Mouse (Mus musculus): ENCODE results near the gene Lypd5. TPM values are rescaled to one million over a fixed set of nuclear protein-coding genes. Genes with fewer than 3 reads are reported as not detected.

The Lypd5 gene
- polyA plus RNA-seq, 1 experiment from 2014 or later, result 4.9 TPM

DNA sequence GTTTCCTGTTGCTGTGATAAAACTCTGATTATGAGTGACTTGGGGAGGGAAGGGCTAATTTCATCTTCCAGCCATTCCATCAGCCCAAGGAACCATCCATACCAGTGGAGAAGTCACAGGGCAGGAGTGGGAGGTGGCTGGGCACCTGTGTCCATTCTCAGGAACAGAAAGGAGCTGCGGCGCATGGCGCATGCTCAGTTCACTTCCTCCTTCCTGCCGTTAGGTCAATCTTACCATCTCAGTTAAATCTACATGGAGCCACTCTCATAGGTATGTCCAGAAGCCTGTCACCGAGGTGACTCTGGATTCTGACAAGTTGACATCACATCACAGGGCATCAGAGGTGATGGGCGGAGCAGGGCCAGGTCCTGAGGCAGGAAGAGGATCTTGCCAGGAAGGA is 6.7 kb downstream of the Lypd5 start:
- Histone ChIP-seq H3K36me3 (ENCODE audit: control insufficient read depth, insufficient read depth, low read length) (no peaks in the 10 kb centered on the region), H3K4me1 (ENCODE audit: control insufficient read depth, insufficient read depth, low read length) (no peaks in the 10 kb centered on the region), H3K27me3 (replicated peaks; ENCODE audit: control insufficient read depth, insufficient read depth, low read length) (no peaks in the 10 kb centered on the region), H3K9ac (ENCODE audit: low read depth, low read length) (no peak overlapping the region), H3K27ac (replicated peaks; ENCODE audit: low read depth, low read length) (no peak overlapping the region), H3K9me3 (ENCODE audit: control insufficient read depth, low read length) (no peaks in the 10 kb centered on the region), H3K4me3 (ENCODE audit: low read depth, low read length) (no peak overlapping the region), H3K4me2 (ENCODE audit: low read depth, low read length) (no peak overlapping the region)
- DNase-seq (ENCODE audit: low spot score), result no peak
- ATAC-seq (ENCODE audit: low read depth), result no peak
- WGBS, result 79% methylated on average over 6 of the region's 6 CpGs

GRCm38 (mm10) chr7:24356081-24356480 is 7.1 kb downstream of the Lypd5 start:
- Histone ChIP-seq H3K27me3 (replicated peaks; ENCODE audit: control insufficient read depth, insufficient read depth, low read length) (no peaks in the 10 kb centered on the region), H3K4me2 (ENCODE audit: low read depth, low read length) (no peak overlapping the region), H3K9ac (ENCODE audit: low read depth, low read length) (no peak overlapping the region), H3K4me1 (ENCODE audit: control insufficient read depth, insufficient read depth, low read length) (no peaks in the 10 kb centered on the region), H3K27ac (replicated peaks; ENCODE audit: low read depth, low read length) (no peak overlapping the region), H3K36me3 (ENCODE audit: control insufficient read depth, insufficient read depth, low read length) (no peaks in the 10 kb centered on the region), H3K9me3 (ENCODE audit: control insufficient read depth, low read length) (no peaks in the 10 kb centered on the region), H3K4me3 (ENCODE audit: low read depth, low read length) (no peak overlapping the region)
- ATAC-seq (ENCODE audit: low read depth), result no peak
- DNase-seq (ENCODE audit: low spot score), result no peak
- WGBS, result 78% methylated on average over 10 of the region's 10 CpGs

DNA sequence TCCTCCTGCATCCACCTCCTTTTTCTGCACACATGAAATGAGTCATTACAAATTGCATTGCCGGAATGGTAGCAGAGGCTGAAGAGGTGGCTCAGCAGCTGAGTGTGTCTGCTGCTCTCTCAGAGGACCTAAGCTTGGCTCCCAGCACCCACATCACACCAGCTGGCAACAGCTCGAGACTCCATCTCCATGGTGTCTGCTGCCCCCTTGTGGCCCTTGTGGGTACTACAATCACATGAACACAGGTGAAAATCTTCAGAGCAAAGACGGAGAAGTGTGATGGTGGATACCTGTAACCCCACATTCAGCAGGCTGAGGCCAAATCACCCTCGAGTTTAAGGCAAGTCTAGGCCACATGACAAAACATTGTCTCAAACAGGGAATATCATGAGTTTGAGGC is 8.9 kb downstream of the Lypd5 start:
- Histone ChIP-seq H3K4me1 (ENCODE audit: control insufficient read depth, insufficient read depth, low read length) (no peaks in the 10 kb centered on the region), H3K27me3 (replicated peaks; ENCODE audit: control insufficient read depth, insufficient read depth, low read length) (no peaks in the 10 kb centered on the region), H3K36me3 (ENCODE audit: control insufficient read depth, insufficient read depth, low read length) (no peaks in the 10 kb centered on the region), H3K4me2 (ENCODE audit: low read depth, low read length) (no peak overlapping the region), H3K27ac (replicated peaks; ENCODE audit: low read depth, low read length) (no peak overlapping the region), H3K9ac (ENCODE audit: low read depth, low read length) (no peak overlapping the region), H3K4me3 (ENCODE audit: low read depth, low read length) (no peak overlapping the region), H3K9me3 (ENCODE audit: control insufficient read depth, low read length) (no peaks in the 10 kb centered on the region)
- DNase-seq (ENCODE audit: low spot score) (no peak), ATAC-seq (ENCODE audit: low read depth) (no peak)
- 53% methylated on average over 4 of the region's 4 CpGs for WGBS

- DNase-seq (ENCODE audit: low spot score) (peak; percentile 27), ATAC-seq (ENCODE audit: low read depth) (no peak)
- H3K4me2 ChIP-seq (ENCODE audit: low read depth, low read length), result no peak overlapping the region
- no peak overlapping the region for H3K9ac ChIP-seq (ENCODE audit: low read depth, low read length)
- WGBS, result 21% methylated on average over 9 of the region's 9 CpGs
- no peaks in the 10 kb centered on the region for H3K27me3 ChIP-seq (replicated peaks; ENCODE audit: control insufficient read depth, insufficient read depth, low read length)
- H3K9me3 ChIP-seq (ENCODE audit: control insufficient read depth, low read length), result no peaks in the 10 kb centered on the region
- no peak overlapping the region for H3K27ac ChIP-seq (replicated peaks; ENCODE audit: low read depth, low read length)
- H3K4me3 ChIP-seq (ENCODE audit: low read depth, low read length), result no peak overlapping the region
- H3K4me1 ChIP-seq (ENCODE audit: control insufficient read depth, insufficient read depth, low read length), result no peaks in the 10 kb centered on the region
- no peaks in the 10 kb centered on the region for H3K36me3 ChIP-seq (ENCODE audit: control insufficient read depth, insufficient read depth, low read length)
These were observed 10.3 kb downstream of the Lypd5 start for GRCm38 (mm10) chr7:24359269-24359668.

DNA sequence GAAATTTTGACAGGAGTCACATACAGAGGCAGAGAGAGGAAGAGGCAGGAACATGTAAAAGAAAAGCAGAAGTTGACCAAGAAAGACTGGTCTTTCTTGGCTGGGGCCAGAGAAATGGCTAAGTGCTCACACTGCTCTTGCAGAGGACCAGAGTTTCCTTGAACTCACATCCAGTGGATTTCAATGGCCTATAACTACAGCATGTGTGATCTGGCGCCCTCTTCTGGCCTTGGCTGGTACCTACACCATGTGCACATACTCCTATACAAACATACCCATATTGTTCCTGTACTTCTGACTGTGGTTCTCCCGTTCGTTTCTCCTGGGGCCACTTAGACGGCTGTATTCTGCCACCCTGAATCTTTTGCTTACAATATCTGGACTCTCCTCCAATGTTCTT is 12.0 kb downstream of the Lypd5 start:
- no peaks in the 10 kb centered on the region for H3K4me1 ChIP-seq (ENCODE audit: control insufficient read depth, insufficient read depth, low read length)

GRCm38 (mm10) chr7:24363228-24363627 is 14.2 kb downstream of the Lypd5 start:
- no peak overlapping the region for H3K4me3 ChIP-seq (ENCODE audit: low read depth, low read length)
- no peak overlapping the region for H3K27ac ChIP-seq (replicated peaks; ENCODE audit: low read depth, low read length)
- H3K9ac ChIP-seq (ENCODE audit: low read depth, low read length), result no peak overlapping the region
- no peak overlapping the region for H3K4me2 ChIP-seq (ENCODE audit: low read depth, low read length)
- no peaks in the 10 kb centered on the region for H3K9me3 ChIP-seq (ENCODE audit: control insufficient read depth, low read length)
- H3K27me3 ChIP-seq (replicated peaks; ENCODE audit: control insufficient read depth, insufficient read depth, low read length), result no peaks in the 10 kb centered on the region
- H3K4me1 ChIP-seq (ENCODE audit: control insufficient read depth, insufficient read depth, low read length), result no peaks in the 10 kb centered on the region
- WGBS, result 29% methylated on average over 6 of the region's 7 CpGs
- ATAC-seq (ENCODE audit: low read depth) (no peak), DNase-seq (ENCODE audit: low spot score) (no peak)
- H3K36me3 ChIP-seq (ENCODE audit: control insufficient read depth, insufficient read depth, low read length), result no peaks in the 10 kb centered on the region

More for the DNA sequence above, 12.0 kb downstream of the Lypd5 start:
- no peak overlapping the region for H3K27ac ChIP-seq (replicated peaks; ENCODE audit: low read depth, low read length)
- H3K4me3 ChIP-seq (ENCODE audit: low read depth, low read length), result no peak overlapping the region
- 59% methylated on average over 4 of the region's 4 CpGs for WGBS
- ATAC-seq (ENCODE audit: low read depth) (no peak), DNase-seq (ENCODE audit: low spot score) (no peak)
- H3K9ac ChIP-seq (ENCODE audit: low read depth, low read length), result no peak overlapping the region
- no peak overlapping the region for H3K4me2 ChIP-seq (ENCODE audit: low read depth, low read length)
- H3K27me3 ChIP-seq (replicated peaks; ENCODE audit: control insufficient read depth, insufficient read depth, low read length), result no peaks in the 10 kb centered on the region
- H3K36me3 ChIP-seq (ENCODE audit: control insufficient read depth, insufficient read depth, low read length), result no peaks in the 10 kb centered on the region
- H3K9me3 ChIP-seq (ENCODE audit: control insufficient read depth, low read length), result no peaks in the 10 kb centered on the region

GRCm38 (mm10) chr7:24364827-24365226 is 15.8 kb downstream of the Lypd5 start:
- Histone ChIP-seq H3K27me3 (replicated peaks; ENCODE audit: control insufficient read depth, insufficient read depth, low read length) (no peaks in the 10 kb centered on the region), H3K4me1 (ENCODE audit: control insufficient read depth, insufficient read depth, low read length) (no peaks in the 10 kb centered on the region), H3K9me3 (ENCODE audit: control insufficient read depth, low read length) (no peaks in the 10 kb centered on the region), H3K9ac (ENCODE audit: low read depth, low read length) (no peak overlapping the region), H3K4me3 (ENCODE audit: low read depth, low read length) (no peak overlapping the region), H3K36me3 (ENCODE audit: control insufficient read depth, insufficient read depth, low read length) (no peaks in the 10 kb centered on the region), H3K27ac (replicated peaks; ENCODE audit: low read depth, low read length) (no peak overlapping the region), H3K4me2 (ENCODE audit: low read depth, low read length) (no peak overlapping the region)
- whole genome bisulfite sequencing, result 22% methylated on average over 10 of the region's 10 CpGs
- peak; percentile 87 for DNase-seq (ENCODE audit: low spot score)
- 0 out of 2 replicates have a peak, but pooled peaks have one; percentile 33 for ATAC-seq (ENCODE audit: low read depth)

DNA sequence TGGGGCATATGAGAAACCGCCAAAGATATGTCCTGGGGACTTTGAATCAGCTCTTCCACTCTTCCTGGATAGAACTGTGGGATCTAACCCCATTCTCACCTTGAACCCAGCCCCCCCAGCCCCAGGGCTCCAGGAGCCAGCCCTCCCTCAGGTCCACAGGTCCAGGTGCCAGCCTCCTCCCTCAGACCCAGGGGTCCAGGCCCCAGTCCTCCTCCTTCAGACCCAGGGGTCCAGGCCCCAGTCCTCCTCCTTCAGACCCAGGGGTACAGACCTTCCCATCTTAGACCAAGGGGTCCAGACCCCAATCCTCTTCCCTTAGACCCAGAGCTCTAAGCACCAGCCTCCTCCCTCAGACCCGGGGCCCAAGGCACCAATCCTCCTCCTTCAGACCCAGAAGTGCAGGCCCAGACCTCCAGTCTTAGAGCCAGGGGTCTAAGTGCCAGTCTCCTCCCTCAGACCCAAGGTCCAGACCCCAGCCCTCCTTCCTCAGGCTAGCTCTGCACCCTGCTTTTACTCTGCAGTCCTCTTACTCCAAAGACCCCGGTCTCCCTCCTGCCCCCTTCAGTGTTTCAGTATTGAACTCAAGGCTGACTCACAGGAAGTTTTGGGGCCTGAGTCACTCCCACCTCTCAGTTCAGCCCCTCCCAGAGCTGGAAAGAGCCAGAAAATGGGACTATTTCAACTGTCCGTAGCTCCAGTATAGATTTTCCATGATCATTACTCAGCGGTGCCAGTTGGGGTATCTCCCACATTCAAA is 16.4 kb downstream of the Lypd5 start:
- Histone ChIP-seq H3K4me2 (ENCODE audit: low read depth, low read length) (no peak overlapping the region), H3K27ac (replicated peaks; ENCODE audit: low read depth, low read length) (no peak overlapping the region), H3K4me1 (ENCODE audit: control insufficient read depth, insufficient read depth, low read length) (no peaks in the 10 kb centered on the region; the same call in 1 of the 2 replicates), H3K4me3 (ENCODE audit: low read depth, low read length) (no peak overlapping the region), H3K27me3 (replicated peaks; ENCODE audit: control insufficient read depth, insufficient read depth, low read length) (no peaks in the 10 kb centered on the region), H3K9me3 (ENCODE audit: control insufficient read depth, low read length) (no peaks in the 10 kb centered on the region), H3K36me3 (ENCODE audit: control insufficient read depth, insufficient read depth, low read length) (no peaks in the 10 kb centered on the region), H3K9ac (ENCODE audit: low read depth, low read length) (no peak overlapping the region)
- WGBS, result 62% methylated on average over 5 of the region's 5 CpGs
- DNase-seq (ENCODE audit: low spot score) (no peak), ATAC-seq (ENCODE audit: low read depth) (0 out of 2 replicates have a peak, but pooled peaks have one; percentile 5)
